Mouse (Mus musculus): ENCODE measurements around the gene Mef2b. TPM values are rescaled to one million over a fixed set of nuclear protein-coding genes. Genes with fewer than 3 reads are reported as not detected.

Gene Mef2b
- polyA plus RNA-seq, 1 experiment from 2014 or later, result 0.23 TPM

GRCm38 (mm10) chr8:70112401-70113016 lies 27.0 kb upstream of the Mef2b start:
- ATAC-seq (ENCODE audit: low FRiP score) (peak; percentile 42; the same call in 1 of the 2 replicates), DNase-seq (ENCODE audit: low spot score, missing footprints) (peak; percentile 91)
- H3K27me3 ChIP-seq (ENCODE audit: control insufficient read depth, insufficient read depth, low read length), result peaks cover 54% of the 10 kb centered on the region
- no peaks in the 10 kb centered on the region for H3K9me3 ChIP-seq (ENCODE audit: control insufficient read depth, low read length)
- no peak overlapping the region for H3K9ac ChIP-seq (ENCODE audit: low read length)
- H3K4me1 ChIP-seq (ENCODE audit: control insufficient read depth, insufficient read depth, low read length), result peaks cover 6% of the 10 kb centered on the region
- peaks cover 9% of the 10 kb centered on the region; the same call in 1 of the 2 replicates for H3K36me3 ChIP-seq (ENCODE audit: control insufficient read depth, insufficient read depth, low read length)
- H3K4me2 ChIP-seq, result no peak overlapping the region
- 7% methylated on average over 42 of the region's 43 CpGs for WGBS
- H3K4me3 ChIP-seq (ENCODE audit: low read depth, low read length), result no peak overlapping the region
- no peak overlapping the region for H3K27ac ChIP-seq (ENCODE audit: low read depth, low read length)

GRCm38 (mm10) chr8:70114488-70114887 lies 25.0 kb upstream of the Mef2b start:
- no peak overlapping the region for H3K4me3 ChIP-seq (ENCODE audit: low read depth, low read length)
- H3K9me3 ChIP-seq (ENCODE audit: control insufficient read depth, low read length), result no peaks in the 10 kb centered on the region
- H3K27ac ChIP-seq (ENCODE audit: low read depth, low read length), result no peak overlapping the region
- no peak overlapping the region for H3K9ac ChIP-seq (ENCODE audit: low read length)
- H3K4me2 ChIP-seq, result no peak overlapping the region
- H3K4me1 ChIP-seq (ENCODE audit: control insufficient read depth, insufficient read depth, low read length), result peaks cover 17% of the 10 kb centered on the region
- DNase-seq (ENCODE audit: low spot score, missing footprints), result peak; percentile 60
- peaks cover 54% of the 10 kb centered on the region for H3K27me3 ChIP-seq (ENCODE audit: control insufficient read depth, insufficient read depth, low read length)
- H3K36me3 ChIP-seq (ENCODE audit: control insufficient read depth, insufficient read depth, low read length), result peaks cover 9% of the 10 kb centered on the region; the same call in 1 of the 2 replicates
- 16% methylated on average over 6 of the region's 6 CpGs for WGBS
- no peak for ATAC-seq (ENCODE audit: low FRiP score)

GRCm38 (mm10) chr8:70114892-70115291 lies 24.6 kb upstream of the Mef2b start:
- 67% methylated on average over 13 of the region's 13 CpGs for WGBS
- ATAC-seq (ENCODE audit: low FRiP score) (no peak), DNase-seq (ENCODE audit: low spot score, missing footprints) (peak; percentile 35)
- Histone ChIP-seq H3K36me3 (ENCODE audit: control insufficient read depth, insufficient read depth, low read length) (peaks cover 7% of the 10 kb centered on the region; the same call in 1 of the 2 replicates), H3K4me1 (ENCODE audit: control insufficient read depth, insufficient read depth, low read length) (peaks cover 17% of the 10 kb centered on the region), H3K4me2 (no peak overlapping the region), H3K27me3 (ENCODE audit: control insufficient read depth, insufficient read depth, low read length) (peaks cover 54% of the 10 kb centered on the region), H3K4me3 (ENCODE audit: low read depth, low read length) (no peak overlapping the region), H3K9ac (ENCODE audit: low read length) (no peak overlapping the region), H3K27ac (ENCODE audit: low read depth, low read length) (no peak overlapping the region), H3K9me3 (ENCODE audit: control insufficient read depth, low read length) (no peaks in the 10 kb centered on the region)

- Histone ChIP-seq H3K4me3 (ENCODE audit: low read depth, low read length) (no peak overlapping the region), H3K27ac (ENCODE audit: low read depth, low read length) (no peak overlapping the region), H3K36me3 (ENCODE audit: control insufficient read depth, insufficient read depth, low read length) (no peaks in the 10 kb centered on the region), H3K4me2 (peak overlapping the region; percentile 8; the same call in 1 of the 2 replicates), H3K4me1 (ENCODE audit: control insufficient read depth, insufficient read depth, low read length) (peaks cover 13% of the 10 kb centered on the region), H3K27me3 (ENCODE audit: control insufficient read depth, insufficient read depth, low read length) (peaks cover 33% of the 10 kb centered on the region), H3K9ac (ENCODE audit: low read length) (no peak overlapping the region; the same call in 1 of the 2 replicates), H3K9me3 (ENCODE audit: control insufficient read depth, low read length) (no peaks in the 10 kb centered on the region)
- WGBS, result 7% methylated on average over 9 of the region's 9 CpGs
- ATAC-seq (ENCODE audit: low FRiP score) (no peak), DNase-seq (ENCODE audit: low spot score, missing footprints) (no peak)
Observed at GRCm38 (mm10) chr8:70117611-70118010, 21.9 kb upstream of the Mef2b start.

- Histone ChIP-seq H3K27me3 (ENCODE audit: control insufficient read depth, insufficient read depth, low read length) (peaks cover 19% of the 10 kb centered on the region), H3K36me3 (ENCODE audit: control insufficient read depth, insufficient read depth, low read length) (no peaks in the 10 kb centered on the region), H3K9me3 (ENCODE audit: control insufficient read depth, low read length) (no peaks in the 10 kb centered on the region), H3K27ac (ENCODE audit: low read depth, low read length) (peak overlapping the region; percentile 80), H3K4me1 (ENCODE audit: control insufficient read depth, insufficient read depth, low read length) (peaks cover 11% of the 10 kb centered on the region; the same call in 1 of the 2 replicates), H3K9ac (ENCODE audit: low read length) (peak overlapping the region; percentile 81), H3K4me3 (ENCODE audit: low read depth, low read length) (peak overlapping the region; percentile 53), H3K4me2 (peak overlapping the region; percentile 80)
- DNase-seq (ENCODE audit: low spot score, missing footprints), result peak; percentile 93
- ATAC-seq (ENCODE audit: low FRiP score), result peak; percentile 88
- 6% methylated on average over 17 of the region's 17 CpGs for WGBS
Observed at GRCm38 (mm10) chr8:70118726-70119700, 20.5 kb upstream of the Mef2b start.

- Histone ChIP-seq H3K4me1 (ENCODE audit: control insufficient read depth, insufficient read depth, low read length) (peaks cover 11% of the 10 kb centered on the region; the same call in 1 of the 2 replicates), H3K27ac (ENCODE audit: low read depth, low read length) (peak within 1 kb of the TSS; percentile 80), H3K9me3 (ENCODE audit: control insufficient read depth, low read length) (no peaks in the 10 kb centered on the region), H3K4me2 (peak within 1 kb of the TSS; percentile 80), H3K36me3 (ENCODE audit: control insufficient read depth, insufficient read depth, low read length) (no peaks in the 10 kb centered on the region), H3K9ac (ENCODE audit: low read length) (peak within 1 kb of the TSS; percentile 81), H3K27me3 (ENCODE audit: control insufficient read depth, insufficient read depth, low read length) (peaks cover 5% of the 10 kb centered on the region; the same call in 1 of the 2 replicates), H3K4me3 (ENCODE audit: low read depth, low read length) (peak within 1 kb of the TSS; percentile 53)
- 1% methylated on average over 19 of the region's 19 CpGs for WGBS
- DNase-seq (ENCODE audit: low spot score, missing footprints) (peak; percentile 98), ATAC-seq (ENCODE audit: low FRiP score) (peak; percentile 79)
Observed at GRCm38 (mm10) chr8:70120667-70121066, 18.8 kb upstream of the Mef2b start, which contains the start of gene Ncan. TSS of gene Ncan (minus strand) at chr8:70120873.

- Histone ChIP-seq H3K27me3 (ENCODE audit: control insufficient read depth, insufficient read depth, low read length) (no peaks in the 10 kb centered on the region), H3K9ac (ENCODE audit: low read length) (no peak overlapping the region), H3K4me3 (ENCODE audit: low read depth, low read length) (no peak overlapping the region), H3K27ac (ENCODE audit: low read depth, low read length) (no peak overlapping the region), H3K4me2 (no peak overlapping the region), H3K36me3 (ENCODE audit: control insufficient read depth, insufficient read depth, low read length) (no peaks in the 10 kb centered on the region), H3K9me3 (ENCODE audit: control insufficient read depth, low read length) (no peaks in the 10 kb centered on the region), H3K4me1 (ENCODE audit: control insufficient read depth, insufficient read depth, low read length) (peaks cover 9% of the 10 kb centered on the region; the same call in 1 of the 2 replicates)
- 51% methylated on average over 2 of the region's 2 CpGs for WGBS
- ATAC-seq (ENCODE audit: low FRiP score) (no peak), DNase-seq (ENCODE audit: low spot score, missing footprints) (peak; percentile 28)
Observed at GRCm38 (mm10) chr8:70122863-70123262, 16.6 kb upstream of the Mef2b start.

- no peak overlapping the region for H3K4me3 ChIP-seq (ENCODE audit: low read depth, low read length)
- H3K36me3 ChIP-seq (ENCODE audit: control insufficient read depth, insufficient read depth, low read length), result no peaks in the 10 kb centered on the region
- no peaks in the 10 kb centered on the region for H3K4me1 ChIP-seq (ENCODE audit: control insufficient read depth, insufficient read depth, low read length)
- 67% methylated on average over 8 of the region's 8 CpGs for WGBS
- no peaks in the 10 kb centered on the region for H3K9me3 ChIP-seq (ENCODE audit: control insufficient read depth, low read length)
- ATAC-seq (ENCODE audit: low FRiP score) (no peak), DNase-seq (ENCODE audit: low spot score, missing footprints) (peak; percentile 39)
- H3K27ac ChIP-seq (ENCODE audit: low read depth, low read length), result no peak overlapping the region
- no peak overlapping the region for H3K9ac ChIP-seq (ENCODE audit: low read length)
- no peak overlapping the region for H3K4me2 ChIP-seq
- H3K27me3 ChIP-seq (ENCODE audit: control insufficient read depth, insufficient read depth, low read length), result no peaks in the 10 kb centered on the region
Observed at GRCm38 (mm10) chr8:70124992-70125391, 14.5 kb upstream of the Mef2b start.
